Mouse (Mus musculus) spleen, postnatal 4 days (tissue): ENCODE data around the gene Nop9.

Source experiments
- DNase-seq, 2 experiments: peaks; one replicate each; pipeline ENCODE4 v3.0.0; 2022; ENCODE audit warnings: low spot score in 2 of 2

Gene Nop9

DNA sequence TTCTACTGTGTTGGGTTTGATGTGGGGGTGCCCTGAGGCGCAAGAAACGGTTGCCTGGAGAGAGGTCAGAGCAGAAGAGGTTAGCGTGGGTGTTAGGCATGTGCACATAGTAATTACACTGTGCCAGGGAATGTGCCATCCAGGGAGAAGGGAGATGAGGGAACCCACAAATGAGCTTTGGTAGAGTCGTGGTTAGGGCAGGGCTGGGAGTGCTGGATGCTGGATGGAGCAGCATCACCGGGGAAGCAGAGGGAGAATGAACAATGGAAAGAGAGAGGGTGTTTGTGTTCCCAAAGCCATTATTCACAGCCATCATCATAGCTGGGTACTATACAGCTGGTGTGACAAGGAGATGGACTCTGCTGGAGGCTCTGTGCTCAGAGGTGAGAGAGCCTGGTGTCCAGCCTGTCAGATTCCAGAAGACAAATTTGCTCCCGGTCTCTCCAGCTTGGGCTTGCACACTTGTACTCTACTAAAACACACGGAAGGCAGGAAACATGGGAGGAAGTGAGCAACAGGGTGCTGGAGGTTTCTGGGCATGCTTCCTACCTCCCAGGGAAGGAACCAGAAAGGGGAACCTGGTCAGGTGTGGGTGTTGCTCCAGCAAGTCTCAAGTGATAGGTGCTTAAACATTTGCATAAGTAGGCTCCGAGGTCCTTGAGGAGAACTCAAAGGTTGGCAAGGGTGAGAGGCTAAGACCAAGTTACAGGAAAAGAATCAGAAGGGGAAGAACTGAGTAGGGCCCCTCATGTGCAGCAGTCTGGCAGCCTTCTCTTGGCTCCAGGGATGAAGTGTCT lies 17.4 kb upstream of the Nop9 start:
- no peak for DNase-seq

DNA sequence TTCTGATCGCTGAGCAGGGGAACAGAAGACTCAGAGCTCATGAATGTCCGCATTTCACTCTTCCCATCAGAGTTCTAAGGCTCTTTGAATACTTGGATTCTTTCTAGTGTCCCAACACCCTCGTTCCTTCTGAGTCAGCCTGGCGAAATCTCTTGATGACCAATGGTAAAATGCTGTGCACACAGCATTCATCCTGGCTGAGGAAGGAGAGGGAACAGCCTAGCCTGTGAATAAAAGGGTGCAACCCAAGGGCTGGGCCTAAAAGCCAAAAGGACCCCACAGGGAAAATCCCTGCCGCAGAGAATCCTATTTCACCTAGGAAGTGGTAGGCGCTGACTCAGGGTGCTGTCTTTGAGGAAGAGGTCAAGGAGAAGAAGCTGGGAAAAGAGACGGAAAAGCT lies 15.4 kb upstream of the Nop9 start:
- DNase-seq = no peak

DNA sequence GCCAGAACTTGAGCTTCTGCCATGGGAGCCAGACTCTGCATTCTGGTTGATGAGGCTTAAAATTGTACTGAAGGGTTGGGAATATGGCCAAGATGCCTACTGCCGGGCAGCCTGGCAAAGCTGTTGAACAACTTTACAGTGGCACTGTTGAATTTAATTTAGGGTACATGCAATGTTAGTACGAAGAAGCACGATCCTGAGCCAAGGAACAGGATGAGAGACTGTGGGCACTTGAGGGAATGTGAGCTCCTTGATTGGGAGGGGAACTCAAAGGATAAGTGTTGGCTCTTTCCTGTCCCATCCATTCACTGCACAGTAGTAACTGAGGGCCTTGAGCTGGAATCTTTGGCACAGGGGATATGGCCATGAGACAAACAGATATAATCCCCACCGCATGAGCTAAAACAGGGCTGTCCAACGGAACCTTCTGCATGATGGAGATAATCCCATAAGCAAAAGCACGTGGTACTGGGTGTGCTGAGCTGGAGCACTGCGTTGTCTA lies 14.9 kb upstream of the Nop9 start:
- no peak for DNase-seq

DNA sequence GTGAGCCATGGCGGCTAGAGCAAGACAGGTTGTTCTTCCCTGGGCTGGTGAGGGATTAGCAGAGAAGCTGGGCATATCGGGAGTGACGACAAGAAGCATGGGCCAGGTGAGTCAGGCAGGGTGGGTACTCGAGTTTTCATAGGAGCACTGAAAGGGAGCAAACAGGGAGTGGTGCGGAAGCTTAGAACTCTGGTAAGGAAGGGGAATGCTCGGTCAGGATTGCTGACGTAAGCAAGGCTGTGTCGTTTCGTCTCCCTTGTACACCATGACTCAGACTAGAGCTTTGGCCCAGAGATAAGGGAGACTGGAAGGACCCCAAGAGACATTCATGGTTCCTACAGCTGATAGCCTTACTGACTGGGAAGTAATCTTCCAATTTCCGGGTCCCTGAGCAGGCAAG lies 11.6 kb upstream of the Nop9 start:
- no peak for DNase-seq

DNA sequence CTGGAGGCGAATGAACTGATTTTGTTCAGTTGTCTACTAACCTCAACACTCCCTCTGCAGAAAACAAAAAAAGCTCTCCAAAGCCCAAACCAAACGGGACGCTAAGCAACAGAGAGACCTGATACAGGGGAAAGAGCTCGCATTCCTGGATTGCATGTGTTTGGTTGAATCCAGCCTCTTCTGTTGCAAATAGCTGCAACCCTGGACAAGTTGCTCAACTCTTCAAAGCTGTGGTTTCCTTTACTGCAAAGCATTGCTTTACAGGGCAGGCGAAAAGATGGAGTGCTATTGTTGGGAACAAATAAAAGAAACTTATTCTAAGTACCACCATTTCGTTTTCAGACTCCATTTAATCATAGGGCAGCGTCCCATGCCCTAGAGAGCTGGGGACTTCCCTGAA lies 10.6 kb upstream of the Nop9 start:
- no peak for DNase-seq

DNA sequence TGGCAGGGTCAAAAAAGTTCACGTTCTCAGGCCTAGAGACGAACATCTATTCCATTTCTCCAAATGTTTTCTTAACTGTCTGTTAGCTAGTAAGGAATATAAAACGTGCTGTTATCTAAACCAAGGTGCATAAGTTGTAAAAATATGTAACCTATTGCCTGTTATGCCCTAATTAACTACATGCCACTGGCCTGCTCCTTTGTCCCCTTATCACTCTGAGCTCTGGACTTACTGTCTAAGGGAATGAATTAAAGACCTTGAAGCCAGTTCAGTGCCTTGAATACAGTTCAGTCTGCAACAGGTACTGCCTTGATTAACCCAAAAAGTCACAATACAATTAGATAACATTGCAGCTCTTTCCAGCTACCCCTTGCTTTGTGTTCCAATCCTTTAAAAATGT lies 10.2 kb upstream of the Nop9 start:
- no peak for DNase-seq

DNA sequence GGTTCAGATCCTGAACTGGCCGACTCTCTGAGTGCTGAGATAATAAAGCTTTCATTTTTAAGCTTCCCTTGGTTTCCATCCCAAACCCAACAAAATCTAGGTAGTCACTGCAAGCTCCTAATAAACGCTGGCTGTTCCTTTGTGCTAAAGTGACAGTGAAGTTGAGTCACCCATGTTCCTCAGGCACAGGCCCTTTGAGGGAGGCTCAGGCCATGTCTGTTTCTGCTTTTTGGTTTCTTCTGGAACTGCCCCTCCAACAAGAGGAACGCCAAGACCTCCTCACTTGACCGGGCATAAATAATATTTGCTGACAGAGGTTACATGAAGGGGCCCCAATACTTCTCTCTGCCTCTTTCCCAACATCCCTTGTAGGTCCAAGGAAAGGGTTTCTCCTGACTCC lies 9.7 kb upstream of the Nop9 start:
- DNase-seq = no peak

DNA sequence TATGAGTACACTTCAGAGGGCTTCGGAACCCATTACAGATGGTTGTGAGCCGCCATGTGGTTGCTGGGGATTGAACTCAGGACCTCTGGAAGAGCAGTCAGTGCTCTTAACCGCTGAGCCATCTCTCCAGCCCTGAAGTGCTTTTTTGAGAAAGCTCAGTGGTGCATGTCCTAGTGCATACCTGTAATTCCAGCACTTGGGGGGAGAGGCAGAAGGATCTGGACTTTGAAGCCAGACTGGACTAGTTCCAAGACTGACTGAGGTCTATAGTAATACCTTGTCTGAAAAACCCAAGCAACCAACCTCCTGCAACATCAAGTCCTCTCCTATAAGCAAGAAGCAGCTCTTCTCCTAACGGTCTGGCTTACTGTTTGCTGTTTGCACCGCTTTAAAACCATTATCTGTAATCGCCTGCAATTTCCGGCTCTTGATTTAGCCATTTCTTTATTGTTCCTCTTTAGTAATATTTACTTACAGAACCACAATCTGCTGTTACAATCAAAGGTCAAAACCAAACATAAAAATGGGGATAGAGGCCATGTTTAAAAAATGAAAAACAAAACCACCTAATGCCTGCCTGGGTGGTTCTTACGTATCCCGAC lies 8.3 kb upstream of the Nop9 start:
- DNase-seq = no peak

DNA sequence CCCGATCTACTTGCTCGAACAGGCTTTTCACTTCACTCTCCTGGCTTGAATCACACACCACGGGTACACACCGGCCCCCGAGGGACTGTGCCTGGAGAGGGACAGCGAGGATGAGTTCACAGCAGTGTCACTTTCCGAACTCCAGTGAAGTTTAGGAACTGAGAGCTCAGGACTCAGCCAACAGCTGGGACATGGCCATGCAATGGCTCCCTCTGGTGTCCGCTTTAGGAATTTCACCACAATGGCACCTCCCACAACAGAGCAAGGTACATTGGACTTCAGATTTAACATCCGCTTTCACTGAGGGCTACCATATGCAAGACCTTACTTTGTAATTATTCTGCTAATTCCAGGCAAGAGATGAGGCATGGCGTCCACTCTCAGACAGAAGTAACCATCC lies 1.8 kb upstream of the Nop9 start:
- DNase-seq = peak; percentile 86 to 95

DNA sequence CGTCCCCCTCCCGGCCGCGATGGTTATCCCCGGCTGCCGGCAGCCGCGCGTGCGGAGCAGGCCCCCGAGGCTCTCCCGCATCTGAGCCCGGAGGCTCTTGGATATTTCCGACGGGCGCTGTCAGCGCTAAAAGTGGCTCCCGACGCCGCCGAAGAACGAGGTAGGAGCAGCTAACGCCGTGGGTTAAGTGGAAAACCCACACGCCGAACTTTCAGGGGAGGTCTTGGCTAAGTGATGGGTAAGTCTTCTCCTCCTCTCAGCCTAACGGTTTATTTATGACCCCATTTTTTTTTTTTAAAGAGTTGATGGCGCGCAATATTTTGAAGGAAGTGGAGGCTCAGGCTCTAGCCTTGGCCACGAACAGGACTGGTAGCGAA lies 356 bp downstream of the Nop9 start:
- no peak for DNase-seq

DNA sequence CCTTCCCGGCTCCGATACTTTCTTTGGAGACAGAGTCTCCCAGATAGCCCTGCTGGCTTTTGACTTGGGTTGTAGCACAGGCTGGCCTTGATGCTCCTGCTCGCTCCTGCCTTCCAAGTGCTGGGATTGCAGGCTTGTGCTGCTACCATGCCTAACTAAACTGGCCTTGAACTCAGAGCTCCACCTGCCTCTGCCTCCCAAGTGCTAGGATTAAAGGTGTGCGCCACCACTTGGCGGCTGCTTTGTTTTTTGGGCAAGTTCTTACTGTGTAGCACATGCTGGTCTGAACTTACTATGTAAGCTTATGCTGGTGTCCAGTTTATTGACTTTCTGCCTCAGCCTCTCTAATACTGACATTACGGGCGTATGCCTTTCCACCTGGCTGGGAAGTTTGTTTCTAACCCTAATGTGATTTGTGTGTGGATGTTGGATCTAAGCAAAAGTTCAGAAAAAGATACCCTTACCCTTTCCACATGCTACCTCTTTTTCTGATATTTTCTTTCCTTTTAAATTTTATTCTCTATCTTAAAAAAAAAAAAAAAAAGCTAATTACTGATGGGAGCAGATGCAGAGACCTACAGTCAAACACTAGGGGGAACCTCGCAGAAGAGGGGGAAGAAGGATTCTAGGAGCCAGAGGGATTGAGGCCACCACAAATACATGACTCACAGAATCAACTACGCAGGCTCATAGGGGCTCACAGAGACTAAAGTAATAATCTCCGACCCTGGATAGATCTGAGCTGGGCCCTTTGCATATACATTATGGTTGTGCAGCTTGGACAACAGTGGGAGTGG lies 1.8 kb downstream of the Nop9 start:
- no peak for DNase-seq

DNA sequence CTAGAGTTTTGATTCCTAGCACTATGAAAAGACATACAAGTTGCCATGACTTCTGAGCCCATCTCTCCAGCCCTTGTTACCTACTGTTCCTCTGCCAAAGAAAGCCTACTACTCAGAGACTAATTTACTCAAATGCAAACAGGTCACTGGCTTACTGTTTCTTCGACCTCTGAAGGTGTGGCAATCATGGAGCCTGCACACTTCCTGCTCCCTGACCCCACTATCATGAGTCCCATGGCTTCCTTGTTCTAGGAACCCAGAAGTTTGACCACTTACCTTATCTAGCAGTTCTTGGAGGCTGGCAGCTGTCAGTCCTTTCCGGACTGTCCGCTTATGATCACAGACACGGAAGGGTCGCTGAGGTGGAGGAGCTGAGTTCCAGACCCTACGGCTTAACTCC lies 12.1 kb downstream of the Nop9 start:
- DNase-seq = no peak

DNA sequence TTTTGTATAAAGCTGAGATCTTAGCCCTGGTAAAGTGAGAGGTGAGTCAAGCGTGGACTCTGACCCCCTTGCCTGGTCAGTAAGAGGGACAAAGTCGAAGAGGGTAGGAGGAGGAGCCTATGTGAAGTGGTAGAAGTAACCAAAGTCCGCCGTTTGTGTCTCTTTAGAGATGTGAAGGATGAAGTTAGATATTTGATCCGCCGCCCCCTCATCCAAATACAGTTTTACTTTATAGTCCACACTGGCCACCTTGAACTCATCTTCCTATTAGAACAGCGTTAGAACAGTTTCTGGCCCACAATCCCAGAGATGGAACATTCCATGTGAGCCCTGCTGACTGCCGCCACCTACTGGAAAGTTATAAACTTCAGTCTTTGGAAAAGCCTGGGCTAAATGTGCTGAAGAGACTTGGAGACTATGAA lies 12.9 kb downstream of the Nop9 start, which contains the start of gene Cideb:
TSS of gene Cideb (minus strand) at position 96 of the 422 bp plus-strand sequence.
- DNase-seq = no peak

DNA sequence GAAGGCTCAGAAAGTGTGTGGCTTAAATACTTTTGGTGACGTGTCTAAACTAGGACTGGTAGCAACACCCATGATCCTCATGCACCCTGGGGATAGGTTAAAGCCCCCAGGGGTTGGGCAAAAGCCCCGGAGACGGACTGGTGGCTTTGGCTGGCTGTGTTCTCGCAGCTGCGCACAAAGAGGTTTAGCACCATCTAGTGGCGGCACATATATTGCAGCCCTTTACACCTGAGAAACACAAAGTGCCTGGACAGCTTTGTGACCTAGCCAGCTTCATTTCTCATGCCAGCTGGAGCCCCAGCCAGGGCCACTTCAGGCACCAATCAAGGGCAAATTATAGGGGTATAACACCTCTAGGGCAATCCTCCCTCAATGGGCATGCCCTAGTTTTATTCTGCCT lies 14.7 kb downstream of the Nop9 start:
- DNase-seq = peak; percentile 82 to 92

DNA sequence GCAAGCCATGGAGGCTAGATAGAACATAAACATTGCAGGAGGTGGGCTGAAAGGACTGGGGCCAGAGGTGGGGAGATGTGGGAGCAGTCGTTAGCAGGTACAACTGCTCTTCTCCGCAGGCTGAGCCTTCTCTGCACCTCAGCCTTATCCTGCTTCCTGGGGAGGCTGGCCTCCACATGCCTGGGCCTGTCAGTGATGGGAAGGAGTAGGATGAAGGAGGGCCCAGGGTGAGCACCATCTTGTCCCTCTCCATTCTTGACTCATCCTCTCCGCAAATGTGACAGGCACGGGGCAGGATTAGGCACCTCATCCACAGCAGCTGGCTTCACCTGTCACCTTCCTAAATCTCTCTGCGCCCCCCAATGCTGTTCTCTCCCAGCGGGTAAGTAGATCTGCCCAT lies 15.7 kb downstream of the Nop9 start, which contains the start of gene Ltb4r2:
TSS of gene Ltb4r2 (plus strand) at position 266 of the 400 bp plus-strand sequence.
- no peak for DNase-seq

DNA sequence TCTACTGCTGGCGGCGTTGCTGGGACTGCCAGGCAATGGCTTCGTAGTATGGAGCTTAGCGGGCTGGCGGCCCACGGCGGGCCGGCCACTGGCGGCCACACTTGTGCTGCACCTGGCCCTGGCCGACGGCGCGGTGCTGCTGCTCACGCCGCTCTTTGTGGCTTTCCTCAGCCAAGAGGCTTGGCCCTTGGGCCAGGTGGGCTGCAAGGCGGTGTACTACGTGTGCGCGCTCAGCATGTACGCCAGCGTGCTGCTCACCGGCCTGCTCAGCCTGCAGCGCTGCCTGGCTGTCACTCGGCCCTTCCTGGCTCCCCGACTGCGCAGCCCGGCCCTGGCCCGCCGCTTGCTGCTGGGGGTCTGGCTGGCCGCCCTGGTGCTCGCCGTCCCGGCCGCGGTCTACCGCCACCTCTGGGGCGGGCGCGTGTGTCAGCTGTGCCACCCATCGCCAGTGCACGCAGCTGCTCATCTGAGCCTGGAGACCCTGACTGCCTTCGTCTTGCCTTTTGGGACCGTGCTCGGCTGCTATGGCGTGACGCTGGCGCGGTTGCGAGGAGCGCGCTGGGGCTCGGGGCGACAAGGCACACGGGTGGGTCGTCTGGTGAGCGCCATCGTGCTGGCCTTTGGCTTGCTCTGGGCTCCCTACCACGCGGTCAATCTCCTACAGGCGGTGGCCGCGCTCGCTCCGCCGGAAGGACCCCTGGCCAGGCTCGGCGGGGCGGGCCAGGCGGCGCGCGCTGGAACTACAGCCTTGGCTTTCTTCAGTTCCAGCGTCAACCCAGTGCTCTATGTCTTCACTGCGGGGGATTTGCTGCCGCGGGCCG lies 16.7 kb downstream of the Nop9 start:
- DNase-seq = peak in 1 of 2 experiments; percentile 73

DNA sequence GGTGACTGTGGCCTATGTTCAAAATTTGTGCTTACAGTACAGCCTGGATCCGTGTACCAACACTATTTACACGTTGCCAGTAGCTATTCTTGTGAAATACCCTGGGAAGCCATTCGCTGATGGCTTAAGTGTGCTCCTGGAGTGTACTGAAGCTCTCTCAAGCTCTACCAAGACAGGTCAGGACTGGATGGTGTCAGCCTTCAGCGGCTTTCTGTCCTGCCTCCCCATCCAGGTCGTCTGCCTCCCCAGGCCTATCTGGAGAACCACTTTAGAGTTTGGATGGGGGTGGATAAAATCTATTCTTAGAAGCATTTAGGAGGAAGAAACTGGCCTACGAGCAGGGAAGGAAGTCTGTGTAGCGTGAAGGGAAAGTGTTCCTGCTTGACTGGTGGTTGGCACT lies 17.7 kb downstream of the Nop9 start:
- DNase-seq = no peak

DNA sequence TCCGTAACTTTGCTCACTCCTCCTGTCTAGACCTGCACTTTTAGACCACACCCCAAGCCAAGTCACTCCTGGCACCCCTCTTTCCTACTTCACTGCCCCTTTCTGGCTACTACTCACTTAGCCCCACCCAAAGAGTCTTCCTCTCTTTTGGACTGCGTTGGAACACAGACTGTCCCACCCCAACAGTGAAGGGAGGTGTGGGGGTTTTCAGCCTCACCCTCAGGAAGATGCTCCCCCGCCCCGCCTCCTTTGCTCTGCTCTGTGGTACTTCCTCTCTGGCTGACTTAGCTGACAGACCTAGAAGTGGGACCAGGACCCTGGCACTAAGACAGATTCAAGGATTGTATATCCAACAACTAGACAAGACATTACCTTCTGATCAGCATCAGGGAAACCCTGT lies 20.2 kb downstream of the Nop9 start, which contains the start of gene Ltb4r1:
TSS of gene Ltb4r1 (plus strand) at position 267 of the 400 bp plus-strand sequence.
- DNase-seq = peak; percentile 37 to 70

DNA sequence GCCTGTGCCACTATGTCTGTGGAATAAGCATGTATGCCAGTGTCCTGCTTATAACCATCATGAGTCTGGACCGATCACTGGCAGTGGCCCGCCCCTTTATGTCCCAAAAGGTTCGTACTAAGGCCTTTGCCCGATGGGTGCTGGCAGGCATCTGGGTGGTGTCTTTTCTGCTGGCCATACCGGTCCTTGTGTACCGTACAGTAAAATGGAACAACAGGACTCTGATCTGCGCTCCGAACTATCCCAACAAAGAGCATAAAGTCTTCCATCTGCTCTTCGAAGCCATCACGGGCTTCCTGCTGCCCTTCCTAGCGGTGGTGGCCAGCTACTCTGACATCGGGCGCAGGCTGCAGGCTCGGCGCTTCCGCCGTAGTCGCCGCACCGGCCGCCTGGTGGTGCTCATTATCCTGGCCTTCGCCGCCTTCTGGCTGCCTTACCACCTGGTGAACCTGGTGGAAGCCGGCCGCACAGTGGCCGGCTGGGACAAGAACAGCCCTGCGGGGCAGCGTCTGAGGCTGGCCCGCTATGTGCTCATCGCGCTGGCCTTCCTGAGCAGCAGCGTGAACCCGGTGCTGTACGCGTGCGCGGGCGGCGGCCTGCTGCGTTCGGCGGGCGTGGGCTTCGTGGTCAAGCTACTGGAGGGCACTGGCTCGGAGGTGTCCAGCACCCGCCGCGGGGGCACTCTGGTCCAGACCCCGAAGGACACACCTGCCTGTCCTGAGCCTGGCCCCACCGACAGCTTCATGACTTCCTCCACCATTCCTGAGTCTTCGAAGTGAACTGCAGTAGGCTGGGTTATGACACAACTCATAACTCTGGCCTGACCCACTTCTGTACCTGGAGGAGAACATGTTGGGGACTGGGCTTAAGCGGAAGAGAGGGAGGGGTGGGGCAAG lies 22.3 kb downstream of the Nop9 start:
- DNase-seq = peak; percentile 50 to 79

DNA sequence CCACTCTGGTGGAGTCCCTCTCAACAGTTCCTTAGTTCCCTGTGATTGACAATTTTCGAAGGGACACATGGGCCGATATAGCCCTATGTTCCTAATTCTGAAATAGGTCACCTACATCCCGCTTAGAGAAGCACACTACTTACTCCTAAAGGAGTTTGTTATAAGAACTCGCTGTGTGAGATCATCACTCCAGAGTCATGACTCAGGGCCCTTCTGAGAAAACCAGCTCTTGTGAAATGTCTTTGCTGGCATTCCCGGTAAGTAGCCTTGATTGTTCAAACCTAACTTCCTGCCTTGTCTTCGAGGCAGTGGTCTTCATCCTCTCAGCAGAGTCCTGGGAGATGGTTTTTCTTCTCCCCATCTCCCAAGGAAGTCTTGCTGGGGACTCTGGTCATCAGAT lies 23.1 kb downstream of the Nop9 start:
- no peak for DNase-seq
